Mouse (Mus musculus): Measurements from ENCODE around the gene Mios. TPM values are rescaled to one million over a fixed set of nuclear protein-coding genes. Genes with fewer than 3 reads are reported as not detected.

Mios gene
- polyA plus RNA-seq (2015; fragmentation: Nextera tagmentation; extraction: Ambion mirVana), result 24.5 and 25.5 TPM in 2 replicates

- H3K4me3 ChIP-seq, result peak within 1 kb of the TSS; percentile 97
- H3K9ac ChIP-seq (replicated peaks), result peak within 1 kb of the TSS; percentile 96
- peaks cover 11% of the 10 kb centered on the region for H3K4me1 ChIP-seq
- peak; percentile 99 for ATAC-seq (replicated peaks)
- no peaks in the 10 kb centered on the region for H3K9me3 ChIP-seq
- peak within 1 kb of the TSS; percentile 56 for H3K4me2 ChIP-seq (replicated peaks)
- H3K36me3 ChIP-seq, result no peaks in the 10 kb centered on the region
- peak within 1 kb of the TSS; percentile 93 for H3K27ac ChIP-seq (replicated peaks)
- H3K27me3 ChIP-seq, result no peaks in the 10 kb centered on the region
- under 1% methylated on average over 76 of the region's 90 CpGs for WGBS
These were observed at the start of gene Mios for GRCm38 (mm10) chr6:8209047-8209865. Mios (plus strand) TSS chr6:8209222.

- 53% methylated on average over 2 of the region's 2 CpGs for WGBS
- Histone ChIP-seq H3K27ac (replicated peaks) (no peak overlapping the region), H3K9me3 (no peaks in the 10 kb centered on the region), H3K4me1 (no peaks in the 10 kb centered on the region), H3K9ac (replicated peaks) (no peak overlapping the region), H3K36me3 (no peaks in the 10 kb centered on the region), H3K4me3 (no peak overlapping the region), H3K4me2 (replicated peaks) (no peak overlapping the region), H3K27me3 (no peaks in the 10 kb centered on the region)
- no peak for ATAC-seq (replicated peaks)
These were observed 49.0 kb upstream of the Mios start for GRCm38 (mm10) chr6:8160001-8160400.

DNA sequence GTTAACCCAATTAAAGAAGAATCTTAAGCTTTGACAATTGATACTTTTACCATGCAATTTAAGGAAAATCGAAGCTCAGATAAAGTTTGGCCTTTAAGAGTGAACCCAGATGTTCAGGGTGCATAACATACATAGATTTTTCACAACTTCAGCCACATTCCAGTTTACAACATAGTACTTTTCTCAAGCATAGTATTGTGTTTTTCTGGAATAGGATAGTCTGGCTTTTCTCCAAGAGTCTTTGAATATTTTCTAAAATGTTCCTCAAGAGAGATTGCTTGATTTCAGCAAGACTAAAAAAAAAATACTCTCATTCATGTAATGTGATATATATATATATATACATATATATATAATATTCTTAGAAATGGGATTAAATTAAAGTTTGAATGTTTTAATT, 44.3 kb upstream of the Mios start:
- Histone ChIP-seq H3K4me2 (replicated peaks) (no peak overlapping the region), H3K27me3 (no peaks in the 10 kb centered on the region), H3K9me3 (no peaks in the 10 kb centered on the region), H3K36me3 (no peaks in the 10 kb centered on the region), H3K27ac (replicated peaks) (no peak overlapping the region), H3K4me3 (no peak overlapping the region), H3K4me1 (no peaks in the 10 kb centered on the region), H3K9ac (replicated peaks) (no peak overlapping the region)
- no peak for ATAC-seq (replicated peaks)
- WGBS, result 57% methylated on average over 1 of the region's 1 CpGs

DNA sequence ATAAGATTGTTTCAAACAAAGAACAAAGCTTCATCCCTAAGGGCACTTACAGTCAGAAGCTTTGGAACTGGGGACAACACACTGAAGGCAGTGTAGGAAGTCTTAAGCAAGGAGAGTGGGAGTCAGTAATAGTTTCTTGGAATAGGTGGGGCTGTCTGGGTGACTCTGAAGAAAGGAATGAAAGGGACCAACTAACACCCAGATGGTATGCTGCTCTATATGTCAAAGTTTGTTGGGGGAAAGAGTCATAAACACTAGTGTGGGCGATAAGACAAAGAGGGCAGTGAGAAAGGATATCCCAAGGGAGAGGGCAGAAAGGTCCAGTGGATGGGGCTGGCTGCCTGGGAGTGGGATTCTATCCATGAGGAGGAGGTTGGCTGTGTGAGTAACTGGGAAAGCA, 36.9 kb upstream of the Mios start:
- H3K27me3 ChIP-seq, result no peaks in the 10 kb centered on the region
- H3K36me3 ChIP-seq, result no peaks in the 10 kb centered on the region
- no peak overlapping the region for H3K4me3 ChIP-seq
- H3K4me2 ChIP-seq (replicated peaks), result no peak overlapping the region
- H3K9me3 ChIP-seq, result no peaks in the 10 kb centered on the region
- no peak overlapping the region for H3K27ac ChIP-seq (replicated peaks)
- no peak overlapping the region for H3K9ac ChIP-seq (replicated peaks)
- WGBS, result 75% methylated on average over 1 of the region's 1 CpGs
- no peaks in the 10 kb centered on the region for H3K4me1 ChIP-seq
- no peak for ATAC-seq (replicated peaks)

- H3K4me1 ChIP-seq, result peaks cover 11% of the 10 kb centered on the region
- no peak for ATAC-seq (replicated peaks)
- no peaks in the 10 kb centered on the region for H3K36me3 ChIP-seq
- no peak overlapping the region for H3K27ac ChIP-seq (replicated peaks)
- no peaks in the 10 kb centered on the region for H3K27me3 ChIP-seq
- H3K4me3 ChIP-seq, result no peak overlapping the region
- WGBS, result 69% methylated on average over 2 of the region's 2 CpGs
- H3K4me2 ChIP-seq (replicated peaks), result no peak overlapping the region
- no peak overlapping the region for H3K9ac ChIP-seq (replicated peaks)
- no peaks in the 10 kb centered on the region for H3K9me3 ChIP-seq
These were observed 35.0 kb upstream of the Mios start for GRCm38 (mm10) chr6:8174062-8174461.

DNA sequence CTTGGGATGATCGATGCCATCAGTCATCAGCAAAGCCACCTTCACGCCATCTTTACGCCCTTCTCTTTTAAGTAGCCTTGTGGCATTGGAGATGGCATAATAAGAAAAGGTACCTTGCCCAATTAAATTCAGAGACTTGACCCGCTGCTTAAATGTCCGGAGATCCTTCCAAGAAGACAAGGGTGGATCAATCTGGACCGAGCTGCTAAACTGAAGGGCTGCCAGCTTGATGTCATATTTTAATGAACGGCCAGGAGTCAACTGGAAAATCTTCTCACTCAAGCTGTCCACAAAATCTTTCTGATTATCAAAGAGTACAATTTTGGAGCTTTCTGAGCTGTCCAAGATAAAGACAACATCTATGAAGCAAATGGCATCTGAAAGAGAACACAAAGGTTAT, 33.7 kb upstream of the Mios start:
- 95% methylated on average over 7 of the region's 7 CpGs for WGBS
- no peak overlapping the region for H3K9ac ChIP-seq (replicated peaks)
- H3K27me3 ChIP-seq, result no peaks in the 10 kb centered on the region
- peaks cover 11% of the 10 kb centered on the region for H3K4me1 ChIP-seq
- H3K27ac ChIP-seq (replicated peaks), result no peak overlapping the region
- no peak for ATAC-seq (replicated peaks)
- no peaks in the 10 kb centered on the region for H3K36me3 ChIP-seq
- no peak overlapping the region for H3K4me3 ChIP-seq
- H3K9me3 ChIP-seq, result no peaks in the 10 kb centered on the region
- H3K4me2 ChIP-seq (replicated peaks), result no peak overlapping the region

GRCm38 (mm10) chr6:8176116-8176515, 32.9 kb upstream of the Mios start:
- 86% methylated on average over 2 of the region's 2 CpGs for WGBS
- Histone ChIP-seq H3K4me3 (no peak overlapping the region), H3K4me1 (peaks cover 11% of the 10 kb centered on the region), H3K36me3 (no peaks in the 10 kb centered on the region), H3K4me2 (replicated peaks) (no peak overlapping the region), H3K27ac (replicated peaks) (no peak overlapping the region), H3K27me3 (no peaks in the 10 kb centered on the region), H3K9me3 (no peaks in the 10 kb centered on the region), H3K9ac (replicated peaks) (no peak overlapping the region)
- ATAC-seq (replicated peaks), result no peak

DNA sequence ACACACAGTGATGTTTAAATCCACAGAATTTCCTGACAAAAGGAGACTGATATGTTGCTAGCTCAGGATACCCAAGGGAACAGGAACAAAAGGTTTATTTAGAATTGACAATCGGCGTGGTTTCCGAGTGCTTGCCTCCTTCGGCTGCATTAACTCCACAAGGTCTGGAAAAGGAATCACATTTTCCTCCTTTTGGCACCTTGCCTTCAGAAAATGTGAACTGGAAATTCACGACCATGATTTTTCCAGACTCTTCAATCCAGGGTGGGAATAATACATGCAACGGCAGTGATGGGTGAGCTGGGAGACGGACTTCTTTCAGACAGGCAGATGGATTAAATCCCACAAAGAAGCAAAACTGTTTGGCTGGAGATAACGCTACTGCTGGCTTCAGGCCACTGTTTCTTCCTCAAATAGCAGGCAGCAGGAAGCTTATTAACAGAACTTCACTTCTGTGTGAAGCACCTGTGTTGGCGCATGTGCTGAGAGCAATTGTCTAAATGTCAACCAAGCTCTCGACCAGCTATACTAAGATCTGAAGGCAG, 30.6 kb upstream of the Mios start:
- ATAC-seq (replicated peaks), result peak; percentile 69
- H3K4me3 ChIP-seq, result peak overlapping the region; percentile 13; the same call in 1 of the 2 replicates
- peak overlapping the region; percentile 16; the same call in 1 of the 2 replicates for H3K9ac ChIP-seq (replicated peaks)
- 4% methylated on average over 10 of the region's 10 CpGs for WGBS
- H3K4me1 ChIP-seq, result peaks cover 11% of the 10 kb centered on the region
- peak overlapping the region; percentile 34 for H3K4me2 ChIP-seq (replicated peaks)
- H3K9me3 ChIP-seq, result no peaks in the 10 kb centered on the region
- H3K36me3 ChIP-seq, result no peaks in the 10 kb centered on the region
- H3K27me3 ChIP-seq, result no peaks in the 10 kb centered on the region
- H3K27ac ChIP-seq (replicated peaks), result peak overlapping the region; percentile 54

- Histone ChIP-seq H3K36me3 (no peaks in the 10 kb centered on the region), H3K9me3 (no peaks in the 10 kb centered on the region), H3K27me3 (no peaks in the 10 kb centered on the region), H3K4me3 (no peak overlapping the region), H3K27ac (replicated peaks) (no peak overlapping the region), H3K4me2 (replicated peaks) (no peak overlapping the region), H3K9ac (replicated peaks) (no peak overlapping the region), H3K4me1 (no peaks in the 10 kb centered on the region)
- 93% methylated on average over 3 of the region's 3 CpGs for WGBS
- peak; percentile 78 for ATAC-seq (replicated peaks)
These were observed 20.3 kb upstream of the Mios start for GRCm38 (mm10) chr6:8188599-8189233.

GRCm38 (mm10) chr6:8189917-8190316, 19.1 kb upstream of the Mios start:
- no peak for ATAC-seq (replicated peaks)
- Histone ChIP-seq H3K9ac (replicated peaks) (no peak overlapping the region), H3K27ac (replicated peaks) (no peak overlapping the region), H3K27me3 (no peaks in the 10 kb centered on the region), H3K36me3 (no peaks in the 10 kb centered on the region), H3K4me1 (no peaks in the 10 kb centered on the region), H3K4me3 (no peak overlapping the region), H3K4me2 (replicated peaks) (no peak overlapping the region), H3K9me3 (no peaks in the 10 kb centered on the region)
- WGBS, result 66% methylated on average over 3 of the region's 3 CpGs

DNA sequence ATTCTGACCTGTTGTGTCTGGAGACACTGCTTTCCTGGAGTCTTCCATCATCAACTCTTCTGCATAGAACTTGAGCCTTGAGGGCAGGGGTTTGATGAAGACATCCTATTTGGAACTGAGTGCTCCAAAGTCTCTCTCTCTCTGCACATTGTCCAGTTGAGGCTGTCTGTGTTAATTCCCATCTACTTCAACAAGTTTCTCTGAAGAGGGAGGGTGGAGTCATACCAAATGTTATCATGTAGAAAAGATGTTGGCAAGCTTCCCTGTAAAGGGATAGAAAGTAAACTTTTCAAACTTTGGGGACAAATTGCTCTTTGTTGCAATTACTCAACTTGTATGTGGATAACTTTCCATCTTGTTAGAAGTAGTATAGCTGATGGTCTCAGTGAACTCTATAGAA, 16.5 kb upstream of the Mios start, which contains the start of gene Col28a1:
Gene Col28a1, minus strand, starts transcription at position 101 of the 400 bp plus-strand sequence.
- no peaks in the 10 kb centered on the region for H3K4me1 ChIP-seq
- H3K9me3 ChIP-seq, result no peaks in the 10 kb centered on the region
- H3K9ac ChIP-seq (replicated peaks), result no peak within 1 kb of the TSS
- H3K4me3 ChIP-seq, result no peak within 1 kb of the TSS
- H3K4me2 ChIP-seq (replicated peaks), result no peak within 1 kb of the TSS
- no peak for ATAC-seq (replicated peaks)
- H3K36me3 ChIP-seq, result no peaks in the 10 kb centered on the region
- H3K27me3 ChIP-seq, result no peaks in the 10 kb centered on the region
- H3K27ac ChIP-seq (replicated peaks), result no peak within 1 kb of the TSS

GRCm38 (mm10) chr6:8209866-8210186, 804 bp downstream of the Mios start:
- Histone ChIP-seq H3K4me3 (peak overlapping the region; percentile 97), H3K36me3 (0 out of 2 replicates have a peak, but pooled peaks cover 2% of the 10 kb centered on the region), H3K4me1 (peaks cover 11% of the 10 kb centered on the region), H3K9ac (replicated peaks) (peak overlapping the region; percentile 96), H3K4me2 (replicated peaks) (peak overlapping the region; percentile 56), H3K27me3 (no peaks in the 10 kb centered on the region), H3K27ac (replicated peaks) (peak overlapping the region; percentile 93), H3K9me3 (no peaks in the 10 kb centered on the region)
- WGBS, result 11% methylated on average over 10 of the region's 10 CpGs
- ATAC-seq (replicated peaks), result no peak; the same call in 1 of the 2 replicates

Data from forebrain, embryonic 15.5 days (tissue).